Mouse (Mus musculus) T-helper 2 cell (primary cell): ENCODE results near the gene Mtcl1.

Source experiments
- in situ Hi-C: fragments of 300-600 bp; cut with MboI, MseI; formaldehyde crosslinking; loops from one replicate; pipeline ENCODE4 v1.15.1; 2025; ENCODE audit warnings: high pct_unique_total_duplicates

The Mtcl1 gene

DNA sequence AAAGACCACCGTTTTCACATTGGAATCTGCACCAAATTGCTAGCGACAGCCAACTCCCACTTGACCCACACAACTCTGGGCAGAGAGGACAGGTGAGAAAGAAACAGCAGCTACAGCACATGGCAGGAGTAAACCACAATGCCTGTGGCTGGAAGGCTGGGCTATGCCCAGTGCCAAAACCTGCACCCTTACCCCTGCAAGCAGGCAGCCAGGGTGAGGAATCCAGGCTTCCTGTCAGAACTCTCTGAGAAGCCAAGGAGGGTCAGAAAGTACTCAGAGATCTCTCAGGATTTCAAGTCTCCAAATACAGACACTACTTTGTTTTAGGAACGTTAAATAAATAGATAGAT is 84.3 kb downstream of the Mtcl1 start:
- in situ Hi-C loops = no loop called here

DNA sequence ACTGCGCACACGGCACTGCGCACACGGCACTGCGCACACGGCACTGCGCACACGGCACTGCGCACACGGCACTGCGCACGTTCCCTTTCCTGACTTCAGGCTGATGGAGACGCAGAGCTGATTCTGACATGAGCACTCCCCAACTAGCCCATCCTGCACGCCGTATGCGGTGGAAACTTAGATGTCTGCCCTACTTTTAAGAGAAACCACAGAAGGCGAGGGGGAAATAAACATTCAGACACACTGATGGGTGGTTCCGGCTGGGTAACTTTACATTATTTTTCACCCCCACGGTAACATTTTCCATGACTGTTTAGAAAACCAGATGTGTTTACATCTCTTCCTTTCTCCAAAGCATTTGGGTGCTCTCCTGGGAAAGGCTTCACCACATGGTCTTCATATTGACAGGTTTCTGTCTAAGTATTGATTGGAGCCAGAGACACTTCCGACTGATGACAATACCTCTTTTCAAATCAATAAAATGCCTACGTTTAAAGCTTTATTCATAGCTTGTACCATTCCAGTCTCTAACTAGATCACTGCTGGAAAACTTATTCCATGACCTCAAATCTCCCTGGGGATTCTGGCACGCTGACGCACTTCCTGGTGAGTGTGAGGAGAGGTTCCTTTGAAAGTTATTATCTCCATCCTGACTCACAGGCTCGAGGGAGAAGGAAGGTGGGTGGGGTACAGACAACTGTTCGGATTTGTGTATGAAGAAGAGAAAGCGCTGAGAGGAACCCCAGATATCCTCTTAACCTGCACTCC is 84.8 kb downstream of the Mtcl1 start:
- in situ Hi-C loops = no loop called here

DNA sequence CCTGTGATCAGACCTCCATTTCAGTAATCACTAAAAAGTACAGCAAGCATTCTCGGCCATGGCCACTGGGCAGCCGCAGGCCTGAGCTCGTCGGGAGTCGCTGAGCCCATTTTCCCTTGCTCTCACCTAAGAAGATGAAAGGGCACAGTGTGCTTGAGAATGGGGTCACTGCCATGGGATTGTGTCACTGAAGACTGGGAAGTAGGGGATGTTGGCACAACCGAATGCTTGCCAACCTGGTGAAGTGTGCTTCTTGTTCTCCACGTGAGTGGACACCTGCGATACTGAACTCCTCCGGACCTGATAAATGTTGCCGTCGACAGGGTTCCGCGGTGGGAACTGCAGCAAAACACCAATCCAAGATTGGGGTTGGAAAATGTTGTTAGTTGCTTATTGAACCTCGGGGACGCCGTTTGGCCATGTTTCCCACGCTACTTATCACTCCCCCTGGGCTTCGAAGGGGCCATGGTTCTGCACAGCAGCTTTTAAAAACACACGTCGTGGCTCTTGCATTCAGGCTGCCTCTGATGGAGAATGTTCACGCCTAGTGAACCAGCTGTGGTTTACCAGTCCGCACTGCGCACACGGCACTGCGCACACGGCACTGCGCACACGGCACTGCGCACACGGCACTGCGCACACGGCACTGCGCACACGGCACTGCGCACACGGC is 85.6 kb downstream of the Mtcl1 start:
- in situ Hi-C loops = no loop called here

DNA sequence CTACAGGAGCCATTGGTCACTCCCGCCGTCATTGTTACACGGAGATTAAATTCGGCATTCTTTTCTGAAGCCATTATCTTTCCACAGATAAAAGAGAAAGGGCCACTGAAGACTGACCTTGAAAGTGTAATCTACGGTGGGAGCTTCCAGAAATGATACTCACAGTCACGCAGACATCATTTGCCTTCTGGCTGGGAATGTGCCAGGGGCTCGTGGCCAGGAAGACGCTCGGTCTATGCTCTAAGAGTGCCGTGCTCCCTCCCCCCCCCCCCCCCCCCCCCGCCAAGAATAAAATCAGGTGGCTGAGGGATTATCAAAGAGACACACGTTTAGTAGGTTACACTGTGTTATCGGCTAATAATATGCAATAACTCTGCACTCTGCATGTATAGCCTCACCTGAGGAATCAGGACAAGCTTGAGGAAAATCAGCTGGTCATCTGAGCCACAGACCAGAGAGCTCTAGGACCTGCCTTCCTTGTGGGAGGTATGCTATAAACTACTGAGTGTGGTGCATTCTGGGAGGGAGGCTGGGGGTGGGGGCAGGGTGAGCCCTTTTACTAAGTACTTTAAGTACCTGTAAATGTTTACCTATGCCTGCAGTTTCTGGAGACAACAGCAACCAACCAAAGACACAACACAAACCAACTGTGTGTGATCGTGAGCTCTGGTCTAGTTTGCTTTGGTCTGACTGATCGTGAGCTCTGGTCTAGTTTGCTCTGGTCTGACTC is 87.1 kb downstream of the Mtcl1 start:
- in situ Hi-C loops = no loop called here

DNA sequence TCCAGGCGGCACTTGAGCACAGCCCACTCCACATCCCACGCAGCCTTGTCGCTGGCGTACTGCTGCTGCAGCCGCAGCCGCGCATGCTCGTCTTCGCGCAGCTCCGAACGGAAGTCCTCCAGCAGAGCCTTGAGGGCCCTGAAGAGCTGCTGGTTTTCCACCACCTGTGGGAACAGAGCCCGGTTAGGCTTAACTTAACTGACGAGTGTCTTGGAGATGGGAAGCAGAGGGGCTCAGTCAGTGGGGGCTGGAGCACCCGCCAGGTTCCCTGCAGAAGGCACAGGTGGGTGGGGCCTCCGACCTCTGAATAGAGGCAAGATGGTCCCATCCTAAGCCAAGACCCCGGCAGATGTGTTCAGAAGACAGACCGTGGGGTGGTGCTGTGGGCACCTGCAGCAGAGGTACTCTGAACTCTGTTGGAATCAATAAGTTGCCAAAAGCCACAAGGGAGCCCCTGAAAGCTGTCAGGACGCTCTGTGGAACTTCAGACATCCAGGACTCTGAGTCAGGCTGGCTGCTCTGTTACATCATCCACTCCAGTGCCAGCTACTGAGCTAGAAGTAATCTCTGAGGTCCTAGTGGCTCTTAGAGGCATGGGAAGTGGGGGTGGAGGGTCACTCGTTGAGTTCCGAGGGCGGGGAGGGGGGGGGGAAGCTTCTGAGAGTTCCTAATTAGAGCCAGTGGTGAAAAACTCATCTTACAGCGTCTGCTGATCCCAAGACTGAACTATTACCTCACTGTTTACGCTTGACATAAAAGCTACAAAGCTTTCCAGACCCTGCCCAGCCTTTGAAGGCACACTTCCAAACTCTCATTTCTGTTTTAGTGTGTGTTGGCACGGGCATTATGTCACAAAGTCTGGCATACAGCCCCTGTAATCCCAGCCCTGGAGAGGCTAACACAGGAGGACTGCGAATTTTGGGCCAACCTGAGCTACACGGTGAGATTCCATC is 91.2 kb downstream of the Mtcl1 start:
- in situ Hi-C loops = no loop called here

DNA sequence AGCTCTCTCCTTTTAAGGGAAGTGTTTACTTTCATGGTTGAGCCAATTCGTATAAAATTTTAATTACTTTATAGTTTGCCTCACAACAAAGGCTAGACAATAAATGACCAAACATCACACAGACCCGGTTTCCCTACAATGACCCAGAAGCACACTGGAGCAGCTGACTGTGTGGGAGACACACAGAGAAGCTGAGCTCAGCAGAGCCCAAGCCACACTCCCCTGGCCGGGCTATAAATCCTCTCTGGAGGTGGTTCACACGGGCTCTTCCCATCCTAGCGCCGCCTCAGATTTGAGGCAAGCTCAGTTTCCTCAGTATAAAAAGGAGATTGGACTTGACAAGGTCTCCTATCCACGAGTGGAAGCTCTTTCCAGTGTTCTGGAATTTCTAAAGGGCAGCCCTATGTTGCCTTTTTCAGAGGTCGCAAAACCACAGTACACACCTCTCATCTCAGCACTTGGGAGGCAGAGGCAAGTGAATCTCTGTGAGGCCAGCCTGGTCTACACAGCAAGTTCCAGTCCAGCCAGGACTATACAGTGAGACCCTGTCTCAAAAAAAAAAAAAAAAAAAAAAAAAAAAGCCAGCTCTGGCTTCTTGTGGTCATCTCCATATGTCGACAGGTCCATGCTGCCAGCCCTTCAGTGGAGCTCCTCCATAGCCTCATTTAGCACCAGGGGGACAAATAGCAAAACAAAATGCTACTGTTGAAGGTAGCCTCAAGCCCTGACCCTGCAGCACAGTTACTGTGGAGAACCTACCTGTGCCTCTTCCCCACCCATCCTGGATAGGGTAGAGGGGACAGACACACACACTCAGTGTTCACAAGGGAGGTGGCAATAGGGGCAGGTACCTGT is 92.2 kb downstream of the Mtcl1 start:
- in situ Hi-C loops = no loop called here

DNA sequence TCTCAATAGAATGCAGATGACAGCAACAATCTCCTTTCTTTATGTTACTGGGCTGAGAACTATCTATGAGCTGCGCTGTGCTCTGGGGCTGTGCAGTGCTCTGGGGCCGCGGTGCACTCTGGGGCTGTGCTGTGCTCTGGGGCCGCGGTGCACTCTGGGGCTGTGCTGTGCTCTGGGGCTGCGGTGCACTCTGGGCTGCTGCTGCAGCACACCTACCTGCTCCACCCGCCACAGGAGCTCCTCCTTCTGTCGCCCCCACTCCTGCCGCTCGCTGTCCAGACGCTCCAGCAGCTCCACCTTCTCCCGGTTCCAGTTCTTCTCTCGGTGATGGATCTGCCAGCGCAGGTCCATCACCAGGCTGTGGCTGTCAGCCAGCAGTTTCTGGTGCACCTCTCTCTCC is 95.6 kb downstream of the Mtcl1 start:
- in situ Hi-C loops = no loop called here

DNA sequence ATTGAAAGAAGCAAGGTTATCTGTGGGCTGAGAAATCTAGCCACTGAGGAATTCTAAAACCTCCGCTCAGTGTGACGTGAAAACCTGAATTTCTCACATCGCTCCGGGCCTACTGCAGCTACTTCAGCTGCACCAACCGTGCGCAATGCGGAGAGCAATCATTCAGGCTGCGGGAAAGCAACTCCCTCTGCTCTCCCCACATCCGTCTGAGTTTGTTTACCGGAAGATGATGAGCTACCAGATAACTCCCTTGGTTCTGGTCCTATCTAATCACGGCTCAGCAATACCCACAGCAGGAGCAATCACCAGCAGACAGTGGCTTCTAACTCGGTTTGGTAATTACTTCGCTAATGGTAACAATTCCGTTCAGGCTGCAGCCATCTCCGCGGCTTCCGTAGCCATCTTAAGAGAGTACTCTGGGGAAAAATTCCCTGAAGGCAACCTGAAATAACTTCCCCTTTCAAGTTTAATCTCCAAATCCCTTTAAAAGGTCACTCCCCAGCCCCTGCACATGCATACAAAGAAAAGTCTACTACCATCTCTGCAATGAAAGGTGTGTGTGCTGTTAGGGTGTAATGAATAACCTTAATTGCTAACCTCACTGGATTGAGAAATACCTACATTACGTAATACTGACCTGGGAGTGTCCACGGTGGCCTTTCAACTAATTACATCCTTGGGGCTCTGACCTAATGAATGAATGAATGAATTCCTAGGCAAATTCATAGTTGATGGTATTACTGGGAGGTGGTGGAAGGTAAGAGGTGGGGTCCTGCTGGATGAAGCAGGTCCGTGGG is 96.5 kb downstream of the Mtcl1 start:
- in situ Hi-C loops = no loop called here

DNA sequence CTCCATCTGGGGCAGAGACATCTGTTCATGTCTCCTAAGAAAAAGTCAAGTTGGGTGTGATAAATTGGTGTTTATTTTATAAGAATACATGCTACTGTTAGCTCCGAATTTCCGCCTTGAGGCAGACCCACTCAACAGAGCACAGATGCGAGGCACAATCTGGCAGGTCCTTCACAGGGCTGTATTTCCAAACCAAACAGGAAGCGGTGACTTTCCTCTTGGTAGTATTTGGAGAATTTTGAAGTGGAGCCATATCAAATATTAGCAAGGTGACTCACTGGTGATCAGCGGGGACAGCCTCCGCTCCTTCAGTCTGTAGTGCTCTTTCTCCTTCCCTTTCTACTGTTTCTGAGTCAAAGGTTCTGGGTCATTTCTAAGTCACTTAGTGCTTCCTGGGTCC is 97.3 kb downstream of the Mtcl1 start:
- in situ Hi-C loops = no loop called here

DNA sequence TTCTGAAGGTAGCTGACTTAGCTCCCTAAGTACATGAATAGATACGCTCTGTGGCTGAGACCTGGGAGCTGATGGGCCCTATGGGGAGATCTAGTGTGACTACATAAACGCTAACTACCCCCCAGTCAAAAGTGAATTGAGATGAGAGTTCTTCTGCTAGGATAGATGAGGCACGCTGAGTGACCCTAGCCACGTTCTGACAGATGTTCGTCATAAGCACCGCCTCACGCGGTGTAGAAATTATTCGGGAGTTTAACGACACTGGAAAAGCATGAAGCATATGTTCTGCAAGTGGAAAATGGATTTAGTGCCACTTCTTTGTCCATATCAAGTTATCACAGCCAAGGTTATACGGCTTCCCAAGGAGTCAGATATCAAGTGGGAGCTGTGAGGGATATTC is 98.9 kb downstream of the Mtcl1 start:
- in situ Hi-C loops = no loop called here

DNA sequence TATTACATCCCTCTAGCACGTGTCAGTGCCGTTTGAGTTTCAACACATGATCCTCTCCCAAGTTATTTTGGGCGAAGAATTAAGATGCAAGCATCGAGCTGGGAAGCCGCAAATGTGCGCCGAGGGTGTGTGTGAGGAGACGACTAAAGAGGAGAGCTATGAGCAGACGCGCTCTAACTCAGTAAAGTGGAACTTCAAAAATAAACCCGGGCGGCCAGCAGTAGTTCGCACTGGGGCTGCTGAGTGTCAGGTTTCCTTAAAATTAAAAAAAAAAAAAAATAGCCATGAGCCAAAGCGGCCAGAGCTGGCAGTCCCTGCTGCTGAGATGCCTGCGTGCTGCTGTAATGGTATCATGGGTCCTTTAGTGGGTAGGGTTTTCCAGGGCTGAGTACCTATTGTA is 99.4 kb downstream of the Mtcl1 start:
- in situ Hi-C loops = no loop called here

DNA sequence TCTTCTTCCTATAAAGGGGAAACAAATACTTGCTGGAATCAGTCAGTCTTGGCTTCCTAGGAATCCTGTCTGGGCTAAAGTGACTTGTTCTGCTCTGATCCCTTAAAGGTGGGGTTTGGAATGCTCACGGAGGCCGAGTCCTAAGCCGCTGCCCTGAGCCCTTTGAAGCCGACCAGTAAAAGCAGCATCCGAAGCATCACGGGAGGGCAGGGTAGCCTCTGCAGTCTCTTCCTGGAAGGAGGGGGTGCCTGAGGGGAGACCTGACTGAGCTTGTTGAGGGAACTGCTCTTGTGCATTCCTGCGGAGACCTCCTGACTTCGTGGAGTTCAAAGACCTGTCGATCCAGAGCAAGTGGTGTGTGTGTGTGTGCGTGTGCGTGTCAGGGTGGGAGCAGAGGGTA is 103.2 kb downstream of the Mtcl1 start:
- in situ Hi-C loops = no loop called here

DNA sequence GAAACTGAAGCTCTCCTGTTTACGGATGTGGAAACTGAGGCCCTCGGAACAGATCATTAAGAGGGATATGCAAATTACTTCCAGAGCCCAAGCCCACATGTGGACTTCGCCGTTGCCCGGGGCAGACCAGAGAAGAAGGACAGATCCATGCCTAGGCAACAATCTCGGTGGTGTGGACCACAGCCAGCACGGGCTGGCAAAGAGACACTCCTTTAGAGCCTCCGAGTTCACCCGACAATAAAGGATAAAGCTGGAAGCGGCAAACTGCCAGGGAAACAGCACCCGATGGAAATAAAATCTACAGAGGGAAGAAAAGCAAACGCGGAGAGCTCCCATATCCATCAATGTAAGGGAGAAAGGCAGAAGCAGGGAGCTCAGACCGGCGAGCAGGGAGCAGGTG is 103.9 kb downstream of the Mtcl1 start:
- in situ Hi-C loops = no loop called here

DNA sequence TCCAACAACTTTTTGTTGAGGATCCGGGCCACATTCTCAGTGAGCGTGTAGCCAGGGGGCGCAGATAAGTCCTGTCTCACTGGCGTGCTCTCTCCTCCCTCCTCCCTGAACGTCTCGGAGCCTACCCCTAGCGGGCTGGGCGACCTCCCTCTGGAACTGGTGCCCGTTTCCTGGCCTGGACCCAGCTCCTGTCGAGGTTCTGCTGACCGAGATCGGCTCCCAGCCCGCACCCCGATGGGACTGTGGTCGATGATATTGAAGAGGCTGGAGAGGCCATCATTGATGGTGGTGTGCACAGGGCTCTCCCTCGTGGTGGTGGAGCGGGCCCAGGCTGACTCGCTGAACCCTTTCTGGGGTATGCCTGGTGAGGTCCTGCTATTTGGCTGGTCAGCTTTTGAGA is 106.6 kb downstream of the Mtcl1 start:
- in situ Hi-C loops = no loop called here

DNA sequence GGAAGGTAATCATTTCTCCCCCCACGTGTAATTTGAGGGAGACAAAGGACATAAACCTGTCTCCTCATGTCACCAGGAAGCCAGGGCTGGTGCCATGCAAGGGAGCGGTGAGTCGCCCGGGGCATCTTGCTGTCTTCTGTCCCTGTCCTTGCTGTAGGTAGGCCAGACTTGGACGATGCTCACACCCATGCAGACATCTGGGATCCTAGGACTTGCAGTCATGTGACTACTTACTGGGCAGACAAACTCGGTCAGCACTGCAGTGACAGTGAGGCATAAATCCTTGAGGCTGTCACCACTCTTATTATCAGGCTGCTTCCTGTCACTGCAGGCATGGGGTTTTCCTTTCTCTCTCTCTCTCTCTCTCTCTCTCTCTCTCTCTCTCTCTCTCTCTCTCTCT is 107.9 kb downstream of the Mtcl1 start:
- in situ Hi-C loops = no loop called here

DNA sequence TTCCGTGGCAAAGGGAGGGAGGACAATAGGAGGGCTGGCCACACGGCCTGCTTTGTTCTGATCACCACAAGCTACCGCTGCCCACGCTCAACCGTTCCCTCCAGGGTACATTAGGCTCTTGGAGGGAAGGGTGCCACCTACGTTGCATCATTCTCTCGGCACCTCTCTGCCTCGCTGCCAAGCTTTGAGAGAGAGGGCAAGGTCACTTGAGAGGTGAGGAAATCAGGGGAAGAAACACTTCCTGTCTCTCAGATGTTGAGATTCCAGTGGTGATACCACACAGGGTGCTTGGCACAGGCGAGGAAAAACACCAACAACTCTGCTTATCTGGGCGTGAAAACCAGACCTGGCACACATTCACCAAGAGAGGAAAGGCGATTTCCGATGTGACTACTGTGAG is 108.8 kb downstream of the Mtcl1 start:
- in situ Hi-C loops = no loop called here

DNA sequence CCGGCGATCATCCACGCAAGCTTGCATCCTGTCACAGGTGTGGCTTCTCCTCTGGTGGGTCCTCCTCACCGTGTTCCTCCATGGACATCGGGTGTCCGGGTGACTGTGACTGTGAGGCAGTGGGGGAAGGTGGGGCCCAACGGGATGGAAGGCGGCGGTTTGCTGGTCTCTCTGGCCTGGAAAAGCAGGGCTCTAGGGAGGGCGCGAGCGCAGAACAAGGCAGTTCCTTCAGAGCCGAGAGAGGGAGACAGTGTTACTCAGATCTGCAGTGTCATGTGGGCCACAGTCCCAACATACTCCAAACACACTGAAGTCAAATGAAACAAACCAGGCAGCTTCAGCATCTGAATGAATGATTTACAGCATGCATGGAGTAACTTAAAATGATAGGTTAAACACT is 111.6 kb downstream of the Mtcl1 start:
- in situ Hi-C loops = no loop called here

DNA sequence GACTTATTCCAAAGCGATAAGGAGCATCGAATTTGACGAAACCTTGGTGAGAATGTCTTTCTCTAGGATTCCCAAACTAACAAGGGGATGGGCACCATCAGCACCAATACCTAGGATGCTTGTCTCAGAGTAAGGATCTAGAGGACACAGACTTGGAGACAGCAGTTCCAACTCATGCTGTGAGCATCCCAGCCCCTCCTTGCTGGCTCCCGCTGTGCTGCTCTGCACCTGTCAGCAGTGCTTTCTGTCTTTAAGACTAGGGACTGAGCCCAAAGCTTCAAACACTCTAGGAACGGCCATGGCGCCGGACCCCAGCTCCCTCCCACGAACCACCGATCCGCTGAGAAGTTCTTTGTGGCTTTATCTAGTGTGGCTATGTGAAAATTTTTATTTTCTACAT is 114.0 kb downstream of the Mtcl1 start:
- in situ Hi-C loops = no loop called here

DNA sequence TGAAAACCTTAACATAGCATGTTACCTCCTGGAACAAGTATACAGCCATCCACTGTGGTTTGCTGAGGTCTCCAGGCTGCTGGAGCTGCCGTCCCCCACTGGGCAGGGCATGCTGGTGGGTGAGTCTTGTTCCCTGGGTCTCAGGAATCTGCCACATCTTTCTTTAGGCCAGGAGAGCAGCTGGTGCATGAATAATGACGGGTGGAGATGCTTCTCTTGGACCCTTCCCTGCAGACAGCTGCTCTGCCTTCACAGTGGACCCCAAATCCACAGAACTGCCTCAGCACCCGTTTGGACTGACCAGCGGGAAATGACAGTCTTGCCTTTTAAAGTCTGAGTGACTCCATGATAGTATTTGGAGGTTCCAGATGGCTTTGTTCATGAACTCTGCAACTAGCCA is 114.7 kb downstream of the Mtcl1 start:
- in situ Hi-C loops = no loop called here

DNA sequence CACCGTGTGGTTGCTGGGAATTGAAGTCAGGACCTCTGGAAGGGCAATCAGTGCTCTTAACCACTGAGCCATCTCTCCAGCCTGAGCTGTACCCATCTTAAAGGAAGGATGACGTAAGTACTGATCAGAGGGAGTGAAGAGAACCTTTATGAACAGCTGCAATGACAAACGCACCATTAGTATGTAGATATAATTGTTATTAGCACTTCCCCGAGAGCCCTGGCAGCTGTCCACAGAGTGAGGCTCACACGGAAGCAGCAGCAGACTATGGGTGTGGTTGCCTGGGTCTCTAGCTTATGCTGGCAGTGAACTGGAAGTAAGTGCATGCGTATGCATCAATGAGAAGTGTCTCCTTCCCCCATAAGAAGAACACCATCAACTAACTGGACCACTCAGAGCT is 118.3 kb downstream of the Mtcl1 start:
- in situ Hi-C loops = no loop called here
